Mouse (Mus musculus) forebrain, embryonic 10.5 days (tissue): ENCODE data around the gene Nkx6-2. TPM values are rescaled to one million over a fixed set of nuclear protein-coding genes. Genes with fewer than 3 reads are reported as not detected.

Source experiments
- DNase-seq: peaks from one replicate; pipeline ENCODE4 v3.0.0-alpha.2; 2017; ENCODE audit warnings: low spot score; ENCODE audit errors: extremely low spot score
- H3K27ac ChIP-seq: fragments of 300-500 bp; sonication (generic); 2 replicates; pipeline ENCODE4 v1.5.1; 2016; ENCODE audit warnings: mild to moderate bottlenecking
- H3K27me3 ChIP-seq: fragments of 300-500 bp; sonication (generic); 2 replicates; pipeline ENCODE4 v1.6.1; 2016; ENCODE audit warnings: mild to moderate bottlenecking; ENCODE audit not compliant: poor library complexity, severe bottlenecking
- H3K36me3 ChIP-seq: fragments of 300-500 bp; sonication (generic); replicated peaks from 2 replicates; pipeline ENCODE4 v1.6.1; 2016; ENCODE audit warnings: mild to moderate bottlenecking, moderate library complexity
- H3K4me1 ChIP-seq: fragments of 300-500 bp; sonication (generic); 2 replicates; pipeline ENCODE4 v1.6.1; 2016
- H3K4me3 ChIP-seq: fragments of 300-500 bp; sonication (generic); 2 replicates; pipeline ENCODE4 v1.5.1; 2016; ENCODE audit warnings: mild to moderate bottlenecking, moderate library complexity
- H3K9me3 ChIP-seq: fragments of 300-500 bp; sonication (generic); 2 replicates; pipeline ENCODE4 v1.6.1; 2016; ENCODE audit warnings: mild to moderate bottlenecking, moderate library complexity
- WGBS: fragments of 180-500 bp; shearing (Covaris S2); methylation state at CpG from one replicate; pipeline ENCODE4 v1.1.7; 2016; 5-methylcytosine and 5-hydroxymethylcytosine counted together
- polyA plus RNA-seq: library from polyadenylated mRNA; unstranded; fragments of >200 nt; fragmentation: Nextera tagmentation; extraction: Ambion mirVana; gene quantifications from 2 replicates; pipeline ENCODE4 v1.2.1, GENCODE M21; 2016

Nkx6-2 gene
- polyA plus RNA-seq, 1 experiment from 2014 or later: 2.0 TPM

GRCm38 (mm10) chr7:139583094-139583737 lies 619 bp upstream of the Nkx6-2 start:
- Histone ChIP-seq H3K27me3 (peaks cover 100% of the 10 kb centered on the region), H3K4me3 (peak overlapping the region; percentile 54; the same call in 1 of the 2 replicates), H3K27ac (no peak overlapping the region), H3K9me3 (no peaks in the 10 kb centered on the region), H3K4me1 (peaks cover 54% of the 10 kb centered on the region), H3K36me3 (peaks cover 8% of the 10 kb centered on the region)
- WGBS: 6% methylated on average over 17 of the region's 17 CpGs
- peak; percentile 27 for DNase-seq

GRCm38 (mm10) chr7:139581801-139582571 lies 611 bp downstream of the Nkx6-2 start:
- Histone ChIP-seq H3K4me1 (peaks cover 47% of the 10 kb centered on the region), H3K27ac (peak overlapping the region; percentile 31; the same call in 1 of the 2 replicates), H3K36me3 (peaks cover 11% of the 10 kb centered on the region), H3K4me3 (peak overlapping the region; percentile 54), H3K27me3 (peaks cover 100% of the 10 kb centered on the region), H3K9me3 (no peaks in the 10 kb centered on the region)
- under 1% methylated on average over 81 of the region's 82 CpGs for WGBS
- DNase-seq: peak; percentile 52

- H3K4me1 ChIP-seq: peaks cover 44% of the 10 kb centered on the region
- peak overlapping the region; percentile 54 for H3K4me3 ChIP-seq
- peaks cover 100% of the 10 kb centered on the region for H3K27me3 ChIP-seq
- H3K36me3 ChIP-seq: peaks cover 11% of the 10 kb centered on the region
- H3K9me3 ChIP-seq: no peaks in the 10 kb centered on the region
- no peak overlapping the region for H3K27ac ChIP-seq
- peak; percentile 37 for DNase-seq
- WGBS: 1% methylated on average over 78 of the region's 78 CpGs
Observed at GRCm38 (mm10) chr7:139580851-139581775, 1.5 kb downstream of the Nkx6-2 start.

- no peak overlapping the region for H3K4me3 ChIP-seq
- peaks cover 15% of the 10 kb centered on the region for H3K36me3 ChIP-seq
- H3K4me1 ChIP-seq: peaks cover 27% of the 10 kb centered on the region
- H3K27me3 ChIP-seq: peaks cover 100% of the 10 kb centered on the region
- no peak overlapping the region for H3K27ac ChIP-seq
- DNase-seq: no peak
- H3K9me3 ChIP-seq: no peaks in the 10 kb centered on the region
- WGBS: 58% methylated on average over 21 of the region's 21 CpGs
Observed at GRCm38 (mm10) chr7:139579261-139579905, 3.2 kb downstream of the Nkx6-2 start.

- Histone ChIP-seq H3K4me3 (no peak overlapping the region), H3K27ac (no peak overlapping the region), H3K36me3 (peaks cover 15% of the 10 kb centered on the region), H3K27me3 (peaks cover 99% of the 10 kb centered on the region), H3K9me3 (no peaks in the 10 kb centered on the region), H3K4me1 (peaks cover 5% of the 10 kb centered on the region)
- WGBS: 87% methylated on average over 16 of the region's 16 CpGs
- no peak for DNase-seq
Observed at GRCm38 (mm10) chr7:139576064-139576686, 6.4 kb downstream of the Nkx6-2 start.

GRCm38 (mm10) chr7:139572665-139573064 lies 9.9 kb downstream of the Nkx6-2 start:
- Histone ChIP-seq H3K4me3 (no peak overlapping the region), H3K27ac (no peak overlapping the region), H3K9me3 (no peaks in the 10 kb centered on the region), H3K27me3 (peaks cover 79% of the 10 kb centered on the region), H3K36me3 (peaks cover 5% of the 10 kb centered on the region), H3K4me1 (no peaks in the 10 kb centered on the region)
- WGBS: 92% methylated on average over 3 of the region's 3 CpGs
- no peak for DNase-seq

- Histone ChIP-seq H3K4me1 (no peaks in the 10 kb centered on the region), H3K36me3 (peaks cover 5% of the 10 kb centered on the region), H3K9me3 (no peaks in the 10 kb centered on the region), H3K27me3 (peaks cover 79% of the 10 kb centered on the region), H3K4me3 (no peak overlapping the region), H3K27ac (no peak overlapping the region)
- DNase-seq: no peak
- WGBS: 92% methylated on average over 5 of the region's 5 CpGs
Observed at GRCm38 (mm10) chr7:139570788-139571187, 11.8 kb downstream of the Nkx6-2 start.

GRCm38 (mm10) chr7:139566533-139566932 lies 16.1 kb downstream of the Nkx6-2 start:
- no peaks in the 10 kb centered on the region for H3K36me3 ChIP-seq
- H3K27me3 ChIP-seq: peaks cover 80% of the 10 kb centered on the region
- 97% methylated on average over 8 of the region's 8 CpGs for WGBS

GRCm38 (mm10) chr7:139565998-139566397 lies 16.6 kb downstream of the Nkx6-2 start:
- Histone ChIP-seq H3K27ac (no peak overlapping the region), H3K27me3 (peaks cover 80% of the 10 kb centered on the region), H3K4me3 (no peak overlapping the region), H3K36me3 (no peaks in the 10 kb centered on the region), H3K4me1 (no peaks in the 10 kb centered on the region), H3K9me3 (no peaks in the 10 kb centered on the region)
- DNase-seq: no peak
- 84% methylated on average over 6 of the region's 6 CpGs for WGBS

More at GRCm38 (mm10) chr7:139566533-139566932, 16.1 kb downstream of the Nkx6-2 start:
- no peaks in the 10 kb centered on the region for H3K4me1 ChIP-seq
- DNase-seq: no peak
- no peaks in the 10 kb centered on the region for H3K9me3 ChIP-seq
- H3K27ac ChIP-seq: no peak overlapping the region
- no peak overlapping the region for H3K4me3 ChIP-seq

- no peaks in the 10 kb centered on the region for H3K36me3 ChIP-seq
- H3K4me3 ChIP-seq: no peak overlapping the region
- H3K9me3 ChIP-seq: no peaks in the 10 kb centered on the region
- 91% methylated on average over 2 of the region's 2 CpGs for WGBS
- H3K27me3 ChIP-seq: peaks cover 87% of the 10 kb centered on the region
- H3K27ac ChIP-seq: no peak overlapping the region
- H3K4me1 ChIP-seq: peaks cover 3% of the 10 kb centered on the region
- DNase-seq: no peak
Observed at GRCm38 (mm10) chr7:139564161-139564560, 18.4 kb downstream of the Nkx6-2 start.

GRCm38 (mm10) chr7:139563425-139563824 lies 19.2 kb downstream of the Nkx6-2 start:
- Histone ChIP-seq H3K9me3 (no peaks in the 10 kb centered on the region), H3K27me3 (peaks cover 94% of the 10 kb centered on the region), H3K27ac (no peak overlapping the region), H3K4me1 (peaks cover 9% of the 10 kb centered on the region), H3K4me3 (no peak overlapping the region), H3K36me3 (no peaks in the 10 kb centered on the region)
- 85% methylated on average over 4 of the region's 4 CpGs for WGBS
- DNase-seq: no peak

GRCm38 (mm10) chr7:139559659-139560058 lies 22.9 kb downstream of the Nkx6-2 start:
- Histone ChIP-seq H3K4me3 (no peak overlapping the region), H3K36me3 (no peaks in the 10 kb centered on the region), H3K27me3 (peaks cover 100% of the 10 kb centered on the region), H3K9me3 (no peaks in the 10 kb centered on the region), H3K27ac (no peak overlapping the region), H3K4me1 (peaks cover 26% of the 10 kb centered on the region)
- DNase-seq: no peak
- WGBS: 88% methylated on average over 10 of the region's 10 CpGs
